Mouse (Mus musculus) hematopoietic stem cell, adult 5-6 weeks (primary cell): Measurements from ENCODE around the gene Dcst2. TPM values are rescaled to one million over a fixed set of nuclear protein-coding genes. Genes with fewer than 3 reads are reported as not detected.

Experiments used
- ATAC-seq, 2 experiments: fragments of 125-278 bp in 1 of 2; replicated peaks in 1 of 2; 2 replicates each; pipeline ENCODE4 v1.8.0; 2016 to 2017; ENCODE audit warnings: inconsistent platforms in 2 of 2, mild to moderate bottlenecking in 2 of 2, moderate number of reproducible peaks in 2 of 2, low read depth in 1 of 2, moderate TSS enrichment in 1 of 2; ENCODE audit not compliant: low FRiP score in 2 of 2, poor library complexity in 2 of 2, severe bottlenecking in 2 of 2, insufficient read depth in 1 of 2, low TSS enrichment in 1 of 2
- total RNA-seq: library from RNA; stranded (forward); fragments of 172-1452, 232-1000 nt; gene quantifications from 2 replicates; pipeline ENCODE4 v1.2.3, GENCODE M21; 2017

Dcst2 gene
- total RNA-seq, 1 experiment from 2014 or later, result not detected

DNA sequence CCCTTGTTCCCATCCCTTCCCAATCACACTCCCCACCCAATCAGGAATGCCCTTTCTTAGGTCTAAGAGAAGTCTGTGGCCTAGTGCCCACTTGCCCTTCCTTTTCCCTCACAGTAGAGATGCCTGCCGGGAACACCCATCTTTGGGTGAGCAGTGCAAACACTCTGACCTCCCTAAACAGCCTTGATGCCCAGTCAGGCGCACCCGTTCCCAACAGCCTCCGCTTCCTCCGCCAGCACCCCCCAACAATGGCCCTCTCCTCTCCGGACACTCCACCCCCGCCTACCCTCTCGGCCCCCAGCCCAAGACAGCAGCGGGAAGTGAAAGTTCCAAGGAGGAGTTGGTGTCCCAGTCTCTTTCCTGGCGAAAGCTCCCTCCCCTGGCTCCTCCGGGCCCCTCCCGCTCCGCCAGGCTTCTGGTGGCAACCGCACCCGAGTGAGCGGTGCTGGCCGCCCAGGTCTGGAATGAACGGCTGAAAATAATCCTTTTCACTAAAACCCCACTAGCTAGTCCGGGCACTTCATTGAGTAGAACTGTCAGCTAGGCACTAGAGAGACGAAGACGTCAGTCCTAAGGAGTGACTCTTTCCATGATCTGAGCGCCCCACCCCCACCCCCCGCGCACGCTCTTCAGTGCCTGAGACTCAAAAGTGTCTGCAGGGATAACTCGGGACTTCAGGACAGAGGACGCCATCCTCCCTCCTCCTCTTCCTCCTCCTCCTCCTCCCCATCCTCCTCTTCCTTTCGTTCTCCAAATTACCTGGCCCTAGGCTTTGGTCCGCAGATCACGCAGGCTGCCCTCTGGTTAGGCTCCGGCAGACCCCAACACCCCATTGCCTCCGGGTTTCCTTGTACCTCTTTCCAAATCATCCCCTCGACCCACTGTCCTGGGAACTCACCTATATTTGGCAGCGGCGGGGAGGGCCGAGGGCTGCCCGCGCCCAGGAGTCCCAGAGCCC lies 12.6 kb upstream of the Dcst2 start:
- ATAC-seq, result 0 out of 4 replicates have a peak, but pooled peaks of 1 of the 2 experiments have one; percentile 14

DNA sequence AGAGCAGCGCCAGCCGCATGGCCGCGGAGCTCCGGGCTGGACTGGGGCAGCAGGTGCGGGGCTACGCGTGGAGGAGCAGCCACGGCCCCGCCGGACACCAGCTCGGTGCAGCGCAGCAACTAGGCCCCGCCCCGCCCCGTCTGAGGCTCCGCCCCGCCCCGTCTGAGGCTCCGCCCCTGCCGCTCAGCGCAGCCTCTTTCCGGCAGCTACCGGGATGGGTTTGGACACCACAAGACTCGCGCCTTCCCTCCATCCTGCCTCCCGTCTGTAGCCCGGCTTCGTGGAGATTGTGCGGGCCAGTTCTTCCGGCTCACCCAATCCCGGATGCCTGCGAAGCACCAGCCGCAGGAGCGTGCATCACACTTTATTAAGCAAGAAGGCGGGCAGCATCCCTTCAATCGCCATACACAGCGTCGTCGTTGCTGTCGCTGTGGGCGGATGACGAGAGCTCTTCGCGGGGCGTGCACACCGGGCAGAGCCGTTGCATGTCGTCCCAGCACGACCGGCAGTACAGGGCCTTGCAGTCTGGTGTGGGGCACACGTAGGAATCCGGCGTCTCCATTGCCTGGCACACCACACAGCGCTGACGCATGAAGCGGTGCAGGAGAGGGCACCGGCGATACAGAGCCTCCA lies 11.8 kb upstream of the Dcst2 start, which contains the start of gene Adam15:
TSS of gene Adam15 (minus strand) at position 128 of the 633 bp plus-strand sequence.
- peak; percentile 70 to 74 for ATAC-seq

DNA sequence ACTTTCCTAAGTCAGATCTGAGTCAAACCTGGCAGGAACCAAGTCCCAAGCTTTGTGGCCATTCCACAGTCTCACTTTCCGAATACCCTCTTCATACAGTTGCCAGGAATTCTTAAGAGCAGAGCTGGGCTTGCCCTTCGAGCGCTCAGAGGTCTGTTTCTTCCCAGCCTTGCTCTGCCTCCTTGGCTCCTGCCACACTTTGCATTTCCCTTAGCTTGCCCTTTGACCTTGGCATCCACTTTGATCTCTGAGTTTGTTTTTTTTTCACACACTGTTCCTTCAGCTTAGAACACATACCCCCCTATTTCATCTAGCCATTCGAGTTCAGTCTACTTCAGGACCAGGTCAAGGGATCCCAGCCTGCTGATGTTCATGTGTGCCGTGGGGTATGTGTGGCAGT lies 10.5 kb upstream of the Dcst2 start:
- no peak for ATAC-seq

DNA sequence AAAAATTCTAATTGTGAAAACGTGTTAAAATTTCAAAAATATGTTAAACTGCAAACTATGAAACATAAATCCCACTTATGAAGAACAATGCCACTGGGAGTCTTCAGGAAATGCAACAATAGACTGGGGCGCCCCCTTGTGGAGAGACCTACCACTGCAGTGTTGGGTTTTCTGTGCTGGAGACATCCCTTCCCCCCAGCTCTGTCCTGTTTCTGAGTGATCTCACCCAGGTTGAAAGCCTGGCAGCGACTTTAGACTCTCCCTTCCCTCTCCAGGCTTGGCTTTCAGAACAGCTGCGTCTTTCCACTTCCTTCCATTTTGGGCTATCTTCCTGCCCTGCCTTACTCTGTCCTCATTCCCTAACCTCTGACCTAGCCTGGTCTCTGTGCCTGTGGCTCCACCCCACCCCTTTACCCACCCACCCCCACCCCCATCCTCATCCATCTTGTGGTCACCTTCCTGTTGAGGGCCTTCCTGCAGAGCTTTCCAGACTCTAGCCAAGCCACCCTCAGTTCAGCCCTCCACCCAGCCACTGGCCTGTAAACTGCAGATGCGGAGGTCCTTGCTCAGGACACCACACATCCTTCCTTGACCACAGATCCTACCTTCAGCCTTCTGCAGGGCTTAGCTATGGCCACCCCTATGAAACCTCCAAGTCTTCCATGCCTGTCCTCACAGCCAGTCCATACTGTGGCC lies 6.8 kb upstream of the Dcst2 start:
- ATAC-seq, result peak; percentile 39 to 44; a peak in 3 of 4 replicates

DNA sequence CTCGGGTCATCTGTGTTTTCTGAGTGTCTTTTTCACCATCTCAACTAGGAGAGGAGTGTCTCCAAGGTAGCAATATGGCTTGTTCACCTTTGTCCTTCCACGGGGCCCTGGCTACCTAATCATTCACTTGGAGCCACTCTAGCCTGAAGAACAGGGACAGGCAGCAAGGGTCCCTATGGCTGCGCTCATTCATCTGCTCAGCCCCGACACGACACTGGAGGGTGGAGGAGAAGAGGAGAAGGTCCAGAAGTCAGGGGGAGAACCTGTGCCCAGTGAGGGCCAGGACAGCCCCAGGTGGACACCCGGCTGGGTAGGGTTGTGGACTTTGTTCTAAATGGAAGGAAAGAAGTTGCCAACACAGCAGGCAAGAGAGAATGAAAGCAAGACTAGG lies 6.3 kb upstream of the Dcst2 start:
- ATAC-seq, result no peak

DNA sequence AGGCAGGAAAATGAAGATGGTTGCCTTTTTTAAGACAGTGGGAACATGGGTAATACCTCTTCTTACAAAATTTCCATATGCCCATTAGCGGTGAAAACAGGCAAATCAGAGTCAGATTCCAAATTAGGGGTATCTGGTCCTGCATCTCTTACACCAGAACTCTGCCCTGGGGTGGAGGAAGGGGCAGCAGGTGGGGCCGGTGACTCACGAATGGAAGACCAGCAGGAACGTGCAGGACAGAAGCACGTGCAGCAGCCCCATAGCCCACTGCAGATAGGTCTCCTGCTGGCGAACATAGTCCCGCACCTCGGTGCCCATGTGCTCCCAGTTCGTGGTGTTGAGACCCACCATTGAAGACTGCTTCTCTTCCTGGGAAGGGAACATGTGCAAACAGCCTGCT lies 5.7 kb upstream of the Dcst2 start:
- no peak for ATAC-seq

DNA sequence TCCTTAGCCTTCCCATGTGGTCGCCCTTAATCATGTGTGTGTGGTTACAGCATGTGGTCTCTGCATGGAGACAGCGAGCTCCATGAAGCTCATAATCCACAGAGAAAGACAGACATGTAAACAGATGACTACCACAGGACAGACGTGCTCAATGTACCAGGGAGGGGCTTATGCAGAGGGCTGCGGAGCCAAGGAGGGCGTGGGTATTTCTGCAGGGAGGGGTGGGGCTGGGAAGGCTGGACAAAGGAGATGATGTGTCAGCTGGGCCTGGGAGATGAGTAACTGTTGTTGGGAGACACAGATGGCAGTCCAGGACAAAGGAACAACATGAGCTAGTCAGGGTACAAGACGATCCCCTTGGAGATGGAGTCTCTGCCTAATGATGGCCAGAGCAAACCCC lies 2.1 kb upstream of the Dcst2 start:
- no peak for ATAC-seq

DNA sequence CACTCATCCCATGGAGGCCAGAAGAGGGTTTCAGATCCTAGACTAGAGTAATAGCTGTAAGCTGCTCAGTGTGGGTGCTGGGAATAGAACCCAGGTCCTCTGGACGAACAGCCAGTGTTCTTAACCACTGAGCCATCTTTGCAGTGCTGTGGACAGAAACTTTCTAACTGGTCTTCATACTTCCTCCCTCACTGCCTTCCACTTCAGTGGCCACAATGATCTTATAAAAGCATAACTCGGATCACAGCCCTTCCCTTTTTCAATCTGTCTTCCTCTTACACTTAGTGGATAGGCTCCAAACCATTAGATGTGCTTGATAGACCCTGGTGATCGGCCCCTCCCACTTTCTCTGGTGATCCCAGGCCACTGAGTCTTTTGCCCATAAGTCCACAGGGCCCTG lies 1.5 kb upstream of the Dcst2 start:
- ATAC-seq, result peak; percentile 40 to 46; a peak in 3 of 4 replicates

DNA sequence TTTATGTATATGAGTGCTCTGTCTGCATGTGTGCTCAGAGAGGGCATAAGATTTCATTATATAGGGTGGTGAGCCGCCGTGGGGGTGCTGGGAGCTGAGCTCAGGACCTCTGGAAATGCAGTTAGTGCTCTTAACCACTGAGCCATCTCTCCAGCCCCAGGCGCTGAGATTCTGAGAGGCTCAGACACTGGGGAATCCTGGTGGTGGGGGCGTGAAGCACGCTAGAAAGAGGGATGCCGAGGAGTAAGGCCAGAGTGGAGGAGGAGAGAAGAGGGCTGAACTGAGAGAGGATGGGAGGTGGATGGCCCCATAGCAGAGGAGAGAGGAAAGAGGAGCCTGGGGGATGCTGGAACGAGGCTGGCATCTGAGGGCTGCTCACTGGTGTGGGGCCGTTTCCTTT lies 2.9 kb downstream of the Dcst2 start:
- ATAC-seq, result no peak

DNA sequence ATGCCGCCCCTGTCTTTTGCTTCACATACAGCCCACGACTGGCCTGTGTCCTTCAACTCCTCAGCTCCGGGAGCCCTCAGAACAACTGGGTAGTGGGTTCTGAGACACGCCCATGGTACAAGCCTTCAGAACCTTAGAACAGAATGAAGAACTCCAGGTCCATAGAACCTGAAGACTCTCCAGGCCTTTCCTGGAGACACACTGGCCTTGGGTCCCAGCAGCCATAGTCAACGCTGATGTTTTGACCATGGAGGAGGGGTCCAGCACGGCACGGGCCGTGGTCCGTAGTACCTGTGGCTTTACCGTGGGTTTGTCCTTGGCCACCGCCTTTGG lies 3.3 kb downstream of the Dcst2 start, which contains the start of gene Dcst1:
TSS of gene Dcst1 (minus strand) at position 101 of the 333 bp plus-strand sequence.
- ATAC-seq, result no peak

DNA sequence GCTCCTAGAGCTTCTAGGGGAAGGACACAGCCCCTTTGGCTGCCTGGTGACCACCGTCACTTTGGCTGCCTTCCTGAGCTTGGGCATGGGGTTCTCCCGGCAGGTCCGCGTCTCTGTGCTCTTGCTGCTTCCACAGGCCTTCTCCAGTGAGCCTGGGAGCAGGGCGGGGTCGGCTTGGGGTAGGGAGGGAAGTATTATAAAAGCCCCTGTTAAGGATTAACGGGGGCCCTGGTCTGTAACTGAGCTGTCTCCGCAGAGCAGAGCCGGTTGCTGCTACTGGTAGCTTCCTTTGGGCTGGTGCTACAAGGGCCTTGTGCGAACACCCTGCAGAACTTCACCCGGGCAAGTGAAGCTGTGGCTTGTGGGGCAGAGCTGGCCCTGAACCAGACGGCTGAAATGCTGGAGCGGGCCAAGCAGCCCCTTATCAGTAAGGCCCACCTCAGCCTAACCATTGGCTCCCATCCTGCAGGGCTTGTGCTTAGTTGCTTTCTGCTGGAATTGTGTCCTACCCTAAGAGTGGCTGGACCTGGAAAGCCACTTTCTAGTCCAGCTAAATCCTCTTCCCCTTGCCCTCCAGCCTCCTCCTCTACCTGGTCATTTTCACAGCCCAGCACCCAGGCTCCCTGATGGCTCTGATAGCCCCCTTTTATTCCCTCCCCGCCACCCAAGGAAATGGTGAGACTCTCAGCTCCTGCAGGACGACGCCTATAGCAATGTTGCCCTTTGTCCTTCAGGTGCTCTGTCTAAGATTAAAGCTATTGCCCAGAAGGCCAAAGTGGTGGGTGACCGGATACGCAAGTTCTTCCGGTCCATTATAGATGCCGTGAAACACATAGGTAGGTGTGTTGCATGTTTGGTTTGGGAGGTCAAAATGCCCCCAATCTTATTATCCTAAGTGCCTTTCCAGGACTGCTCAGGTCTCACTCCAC lies 4.0 kb downstream of the Dcst2 start:
- ATAC-seq, result no peak

DNA sequence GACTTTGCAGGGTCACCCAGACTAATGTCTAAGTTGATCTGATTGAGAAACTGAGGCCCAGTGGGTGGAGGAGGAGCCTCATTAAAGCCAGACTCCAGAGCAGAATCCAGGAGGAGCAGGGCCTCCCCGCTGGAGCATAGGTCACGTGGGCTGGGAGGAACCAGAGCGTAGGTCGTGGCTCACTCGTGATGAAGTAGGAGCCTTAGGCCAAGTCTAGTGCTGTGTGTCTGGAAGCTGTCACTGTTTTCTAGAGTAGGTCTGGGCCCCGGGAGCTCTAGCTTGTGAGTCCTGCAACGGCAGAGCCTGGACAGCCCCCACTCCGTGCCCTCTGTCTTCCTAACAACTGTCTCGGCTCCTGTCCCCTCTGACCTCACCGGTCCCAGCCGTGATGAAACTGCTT lies 5.6 kb downstream of the Dcst2 start:
- ATAC-seq, result no peak

DNA sequence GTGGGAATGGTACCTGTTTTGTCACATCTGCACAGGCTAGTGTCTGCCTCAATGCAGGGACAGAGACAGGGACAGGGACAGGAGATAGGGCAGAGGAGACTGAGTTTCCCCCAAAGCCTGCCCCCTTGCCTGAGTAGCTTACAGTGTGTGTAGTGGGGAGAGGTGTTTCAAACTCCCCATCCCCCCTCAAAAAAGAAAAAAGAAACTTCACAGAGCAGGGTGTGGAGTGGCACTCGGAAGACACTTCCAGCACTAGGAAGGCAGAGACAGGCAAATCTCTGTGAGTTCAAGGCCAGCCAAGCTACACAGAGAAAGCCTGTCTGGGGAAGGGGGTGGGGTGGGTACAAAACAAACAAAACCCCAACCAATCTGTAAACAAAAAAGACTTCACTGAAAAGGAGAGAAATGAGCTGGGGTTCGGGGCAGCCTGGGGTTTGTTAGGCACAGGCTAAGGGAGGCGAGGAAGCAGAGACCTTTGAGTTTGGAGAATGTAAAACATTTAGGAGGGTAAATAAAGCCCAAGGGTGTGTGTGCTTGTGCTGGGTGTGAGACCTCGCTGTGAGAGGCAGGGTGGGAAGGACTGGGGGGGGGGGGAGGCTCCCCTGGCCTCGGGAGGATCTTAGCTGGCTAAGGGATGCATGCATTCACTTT lies 11.9 kb downstream of the Dcst2 start:
- no peak for ATAC-seq

DNA sequence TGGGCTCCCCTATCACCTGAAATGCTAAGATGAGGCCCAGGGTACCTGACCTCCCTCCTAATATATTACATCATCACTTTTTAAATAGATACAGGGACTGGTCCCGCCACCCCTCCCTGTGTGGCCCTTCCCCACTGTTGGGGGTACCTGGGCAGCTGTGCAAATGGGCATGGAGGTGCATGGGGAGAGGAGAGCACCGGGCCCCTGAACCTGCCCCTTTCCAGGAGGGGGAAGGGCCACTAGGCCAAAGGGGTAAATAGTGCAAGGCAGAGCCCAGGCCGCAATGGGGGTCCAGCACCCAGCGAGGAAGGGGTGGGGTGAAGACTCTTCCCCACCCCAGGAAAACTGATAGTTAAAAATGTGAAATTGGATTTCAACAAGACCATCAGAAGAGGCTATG lies 16.1 kb downstream of the Dcst2 start:
- no peak for ATAC-seq

DNA sequence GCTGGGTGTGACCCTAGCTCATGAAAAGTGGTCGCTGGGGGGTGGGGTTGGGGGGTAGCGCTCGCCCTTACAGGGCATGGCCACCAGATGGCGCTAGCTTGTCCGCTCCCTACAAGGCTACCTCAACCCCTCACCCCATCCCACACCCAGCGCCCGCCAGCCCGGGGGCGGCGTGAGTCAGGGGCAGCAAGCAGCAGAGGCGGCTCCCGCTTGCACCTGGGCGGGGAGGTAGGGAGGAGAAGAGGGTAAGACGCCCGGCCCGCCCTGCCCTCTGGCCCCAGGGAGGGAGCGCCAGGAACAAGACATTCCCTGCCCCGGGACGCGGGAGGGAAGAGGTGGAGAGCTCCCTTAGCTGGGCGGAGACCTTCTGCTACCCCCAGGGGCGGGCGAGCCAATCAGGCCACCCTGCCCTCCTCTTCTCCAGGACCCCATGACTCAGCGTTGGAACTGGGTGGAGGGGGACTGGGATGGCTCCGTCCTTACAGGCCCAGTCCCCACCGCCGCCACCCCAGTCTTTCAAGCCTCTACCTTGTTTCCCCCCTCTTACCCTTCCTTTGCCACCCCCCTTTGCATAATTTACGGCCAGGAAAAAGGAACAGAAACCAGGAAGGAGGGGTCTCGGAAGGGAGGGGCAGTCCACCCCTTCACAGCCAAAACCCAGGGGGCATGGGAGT lies 16.8 kb downstream of the Dcst2 start:
- ATAC-seq, result peak; percentile 72 to 78
